Mouse (Mus musculus): ENCODE measurements around the gene Ascc2. TPM values are rescaled to one million over a fixed set of nuclear protein-coding genes. Genes with fewer than 3 reads are reported as not detected.

The Ascc2 gene
- polyA plus RNA-seq, 2 experiments: 32.6 to 33.3 TPM

- H3K9me3 ChIP-seq (ENCODE audit: control insufficient read depth, low read length): no peaks in the 10 kb centered on the region
- ATAC-seq (ENCODE audit: low FRiP score, low read depth): no peak
- no peak overlapping the region for H3K4me3 ChIP-seq (replicated peaks; ENCODE audit: low read length)
- H3K4me2 ChIP-seq (replicated peaks; ENCODE audit: low read depth, low read length, severe bottlenecking): no peak overlapping the region
- peaks cover 67% of the 10 kb centered on the region for H3K36me3 ChIP-seq (ENCODE audit: control insufficient read depth, insufficient read depth, low read length)
- H3K27ac ChIP-seq (replicated peaks; ENCODE audit: low read depth, low read length): no peak overlapping the region
- 83% methylated on average over 12 of the region's 12 CpGs for WGBS
- H3K4me1 ChIP-seq (ENCODE audit: control insufficient read depth, insufficient read depth, low read length): peaks cover 12% of the 10 kb centered on the region
- TF ChIP-seq POLR2A (IDR thresholded peaks at IDR 0.05; ENCODE audit: borderline replicate concordance, extremely low read depth, insufficient read depth, insufficient read length): no peak
- no peak overlapping the region for H3K9ac ChIP-seq (ENCODE audit: low read depth, low read length, severe bottlenecking)
- H3K27me3 ChIP-seq (ENCODE audit: control insufficient read depth, insufficient read depth, low read length): no peaks in the 10 kb centered on the region
- no peak for DNase-seq (ENCODE audit: low spot score)
Observed at GRCm38 (mm10) chr11:4679441-4679832, 41.9 kb downstream of the Ascc2 start.

DNA sequence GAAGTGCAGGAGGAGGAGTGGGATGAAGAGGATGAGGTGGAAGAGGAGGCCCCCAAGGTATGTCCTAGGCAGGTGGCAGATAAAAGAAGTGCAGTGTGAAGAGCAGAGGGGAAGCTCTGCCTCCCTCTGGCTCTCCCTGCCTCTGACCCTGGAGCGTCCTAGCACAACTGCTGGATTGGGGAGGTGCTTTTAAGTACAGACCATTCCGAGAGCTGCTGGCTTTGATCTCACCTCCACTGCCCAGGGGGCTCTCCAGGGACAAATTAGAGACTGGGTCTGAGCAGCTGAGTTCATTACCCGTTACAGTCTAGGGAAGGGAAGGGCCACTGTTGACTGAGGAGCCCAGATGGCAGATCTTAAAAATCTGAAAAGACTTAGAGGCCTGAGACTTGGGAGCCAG, 42.6 kb downstream of the Ascc2 start:
- Histone ChIP-seq H3K9me3 (ENCODE audit: control insufficient read depth, low read length) (no peaks in the 10 kb centered on the region), H3K27ac (replicated peaks; ENCODE audit: low read depth, low read length) (no peak overlapping the region), H3K27me3 (ENCODE audit: control insufficient read depth, insufficient read depth, low read length) (no peaks in the 10 kb centered on the region), H3K9ac (ENCODE audit: low read depth, low read length, severe bottlenecking) (no peak overlapping the region), H3K4me2 (replicated peaks; ENCODE audit: low read depth, low read length, severe bottlenecking) (no peak overlapping the region), H3K4me1 (ENCODE audit: control insufficient read depth, insufficient read depth, low read length) (peaks cover 12% of the 10 kb centered on the region), H3K36me3 (ENCODE audit: control insufficient read depth, insufficient read depth, low read length) (peaks cover 65% of the 10 kb centered on the region), H3K4me3 (replicated peaks; ENCODE audit: low read length) (no peak overlapping the region)
- TF ChIP-seq POLR2A (IDR thresholded peaks at IDR 0.05; ENCODE audit: borderline replicate concordance, extremely low read depth, insufficient read depth, insufficient read length): no peak
- DNase-seq (ENCODE audit: low spot score) (no peak), ATAC-seq (ENCODE audit: low FRiP score, low read depth) (no peak)
- 7% methylated on average over 3 of the region's 3 CpGs for WGBS

GRCm38 (mm10) chr11:4683516-4683915, 46.0 kb downstream of the Ascc2 start:
- no peak for DNase-seq (ENCODE audit: low spot score)
- Histone ChIP-seq H3K27me3 (ENCODE audit: control insufficient read depth, insufficient read depth, low read length) (no peaks in the 10 kb centered on the region), H3K9me3 (ENCODE audit: control insufficient read depth, low read length) (no peaks in the 10 kb centered on the region), H3K36me3 (ENCODE audit: control insufficient read depth, insufficient read depth, low read length) (peaks cover 38% of the 10 kb centered on the region), H3K4me3 (replicated peaks; ENCODE audit: low read length) (no peak overlapping the region), H3K9ac (ENCODE audit: low read depth, low read length, severe bottlenecking) (no peak overlapping the region), H3K4me2 (replicated peaks; ENCODE audit: low read depth, low read length, severe bottlenecking) (no peak overlapping the region), H3K4me1 (ENCODE audit: control insufficient read depth, insufficient read depth, low read length) (peaks cover 12% of the 10 kb centered on the region), H3K27ac (replicated peaks; ENCODE audit: low read depth, low read length) (no peak overlapping the region)
- TF ChIP-seq POLR2A (IDR thresholded peaks at IDR 0.05; ENCODE audit: borderline replicate concordance, extremely low read depth, insufficient read depth, insufficient read length): no peak
- WGBS: 86% methylated on average over 6 of the region's 6 CpGs
- no peak for ATAC-seq (ENCODE audit: low FRiP score, low read depth)

GRCm38 (mm10) chr11:4684186-4684585, 46.6 kb downstream of the Ascc2 start:
- Histone ChIP-seq H3K27me3 (ENCODE audit: control insufficient read depth, insufficient read depth, low read length) (no peaks in the 10 kb centered on the region), H3K4me1 (ENCODE audit: control insufficient read depth, insufficient read depth, low read length) (peaks cover 8% of the 10 kb centered on the region), H3K27ac (replicated peaks; ENCODE audit: low read depth, low read length) (no peak overlapping the region), H3K36me3 (ENCODE audit: control insufficient read depth, insufficient read depth, low read length) (peaks cover 38% of the 10 kb centered on the region), H3K4me2 (replicated peaks; ENCODE audit: low read depth, low read length, severe bottlenecking) (no peak overlapping the region), H3K9ac (ENCODE audit: low read depth, low read length, severe bottlenecking) (no peak overlapping the region), H3K4me3 (replicated peaks; ENCODE audit: low read length) (no peak overlapping the region), H3K9me3 (ENCODE audit: control insufficient read depth, low read length) (no peaks in the 10 kb centered on the region)
- DNase-seq (ENCODE audit: low spot score) (no peak), ATAC-seq (ENCODE audit: low FRiP score, low read depth) (no peak)
- 39% methylated on average over 6 of the region's 6 CpGs for WGBS
- no peak for TF ChIP-seq POLR2A (IDR thresholded peaks at IDR 0.05; ENCODE audit: borderline replicate concordance, extremely low read depth, insufficient read depth, insufficient read length)

DNA sequence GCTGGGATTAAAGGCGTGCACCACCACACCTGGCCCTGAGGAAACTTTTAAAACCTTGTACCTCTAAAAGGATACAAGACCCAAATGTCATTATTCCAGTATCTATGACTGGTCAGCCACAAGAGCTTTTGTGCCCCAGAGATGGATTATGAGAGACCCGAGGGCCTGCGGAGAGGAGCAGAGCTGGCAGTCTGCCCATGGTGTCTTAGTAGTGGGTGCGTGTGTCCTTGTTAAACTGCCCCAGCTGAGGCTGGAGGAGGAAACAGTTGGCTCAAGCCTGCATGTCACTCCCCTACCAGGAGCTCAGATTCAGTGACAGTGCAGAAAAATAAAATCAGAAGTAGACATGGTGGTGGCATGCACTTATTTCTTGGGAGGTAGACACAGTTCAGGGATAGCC, 47.5 kb downstream of the Ascc2 start:
- no peak overlapping the region for H3K27ac ChIP-seq (replicated peaks; ENCODE audit: low read depth, low read length)
- H3K4me2 ChIP-seq (replicated peaks; ENCODE audit: low read depth, low read length, severe bottlenecking): no peak overlapping the region
- H3K4me1 ChIP-seq (ENCODE audit: control insufficient read depth, insufficient read depth, low read length): no peaks in the 10 kb centered on the region
- no peak for TF ChIP-seq POLR2A (IDR thresholded peaks at IDR 0.05; ENCODE audit: borderline replicate concordance, extremely low read depth, insufficient read depth, insufficient read length)
- WGBS: 71% methylated on average over 4 of the region's 4 CpGs
- ATAC-seq (ENCODE audit: low FRiP score, low read depth) (no peak), DNase-seq (ENCODE audit: low spot score) (no peak)
- H3K9me3 ChIP-seq (ENCODE audit: control insufficient read depth, low read length): no peaks in the 10 kb centered on the region
- H3K9ac ChIP-seq (ENCODE audit: low read depth, low read length, severe bottlenecking): no peak overlapping the region
- H3K4me3 ChIP-seq (replicated peaks; ENCODE audit: low read length): no peak overlapping the region
- H3K27me3 ChIP-seq (ENCODE audit: control insufficient read depth, insufficient read depth, low read length): no peaks in the 10 kb centered on the region
- peaks cover 38% of the 10 kb centered on the region for H3K36me3 ChIP-seq (ENCODE audit: control insufficient read depth, insufficient read depth, low read length)

GRCm38 (mm10) chr11:4685510-4685909, 48.0 kb downstream of the Ascc2 start:
- Histone ChIP-seq H3K4me1 (ENCODE audit: control insufficient read depth, insufficient read depth, low read length) (no peaks in the 10 kb centered on the region), H3K36me3 (ENCODE audit: control insufficient read depth, insufficient read depth, low read length) (peaks cover 35% of the 10 kb centered on the region), H3K4me3 (replicated peaks; ENCODE audit: low read length) (no peak overlapping the region), H3K4me2 (replicated peaks; ENCODE audit: low read depth, low read length, severe bottlenecking) (no peak overlapping the region), H3K27ac (replicated peaks; ENCODE audit: low read depth, low read length) (no peak overlapping the region), H3K9ac (ENCODE audit: low read depth, low read length, severe bottlenecking) (no peak overlapping the region), H3K9me3 (ENCODE audit: control insufficient read depth, low read length) (no peaks in the 10 kb centered on the region), H3K27me3 (ENCODE audit: control insufficient read depth, insufficient read depth, low read length) (no peaks in the 10 kb centered on the region)
- no peak for DNase-seq (ENCODE audit: low spot score)
- WGBS: 75% methylated on average over 5 of the region's 5 CpGs
- no peak for TF ChIP-seq POLR2A (IDR thresholded peaks at IDR 0.05; ENCODE audit: borderline replicate concordance, extremely low read depth, insufficient read depth, insufficient read length)
- no peak for ATAC-seq (ENCODE audit: low FRiP score, low read depth)
